Mouse (Mus musculus) kidney, embryonic 16.5 days (tissue): Measurements from ENCODE around the gene B3gnt2. TPM values are rescaled to one million over a fixed set of nuclear protein-coding genes. Genes with fewer than 3 reads are reported as not detected.

Experiments used
- ATAC-seq: fragments of 200-750 bp; cut with Nextera tagmentation; 2 replicates; pipeline ENCODE4 v1.8.0; 2017; ENCODE audit warnings: moderate TSS enrichment; ENCODE audit not compliant: low FRiP score, low TSS enrichment
- H3K27ac ChIP-seq: fragments of 300-500 bp; sonication (generic); 2 replicates; pipeline ENCODE4 v1.5.1; 2014; ENCODE audit warnings: low read length
- H3K27me3 ChIP-seq: fragments of 300-500 bp; sonication (generic); 2 replicates; pipeline ENCODE4 v1.6.1; 2014; ENCODE audit warnings: low read length, control low read depth, mixed read lengths; ENCODE audit not compliant: insufficient read depth
- H3K36me3 ChIP-seq: fragments of 300-500 bp; sonication (generic); 2 replicates; pipeline ENCODE4 v1.6.1; 2014; ENCODE audit warnings: low read length, control low read depth, mixed read lengths; ENCODE audit not compliant: insufficient read depth
- H3K4me1 ChIP-seq: fragments of 300-500 bp; sonication (generic); 2 replicates; pipeline ENCODE4 v1.6.1; 2014; ENCODE audit warnings: low read length, control low read depth, mixed read lengths; ENCODE audit not compliant: insufficient read depth
- H3K4me2 ChIP-seq: fragments of 300-500 bp; sonication (generic); replicated peaks from 2 replicates; pipeline ENCODE4 v1.6.1; 2014; ENCODE audit warnings: low read depth, low read length
- H3K4me3 ChIP-seq: fragments of 300-500 bp; sonication (generic); 2 replicates; pipeline ENCODE4 v1.5.1; 2014; ENCODE audit warnings: mild to moderate bottlenecking, low read length
- H3K9ac ChIP-seq: fragments of 300-500 bp; sonication (generic); replicated peaks from 2 replicates; pipeline ENCODE4 v1.6.1; 2014; ENCODE audit warnings: low read length
- H3K9me3 ChIP-seq: fragments of 300-500 bp; sonication (generic); 2 replicates; pipeline ENCODE4 v1.6.1; 2016; ENCODE audit warnings: low read length, control low read depth
- WGBS: fragments of 180-500 bp; shearing (Covaris S2); extraction: QIAGEN DNeasy Blood & Tissue Kit; methylation state at CpG from one replicate; pipeline ENCODE4 v1.1.7; 2014; 5-methylcytosine and 5-hydroxymethylcytosine counted together
- polyA plus RNA-seq: library from polyadenylated mRNA; unstranded; fragments of >200 nt; fragmentation: Nextera tagmentation; extraction: Ambion mirVana; gene quantifications from 2 replicates; pipeline ENCODE4 v1.2.1, GENCODE M21; 2015

The B3gnt2 gene
- polyA plus RNA-seq, 1 experiment from 2014 or later: 13.2 TPM

DNA sequence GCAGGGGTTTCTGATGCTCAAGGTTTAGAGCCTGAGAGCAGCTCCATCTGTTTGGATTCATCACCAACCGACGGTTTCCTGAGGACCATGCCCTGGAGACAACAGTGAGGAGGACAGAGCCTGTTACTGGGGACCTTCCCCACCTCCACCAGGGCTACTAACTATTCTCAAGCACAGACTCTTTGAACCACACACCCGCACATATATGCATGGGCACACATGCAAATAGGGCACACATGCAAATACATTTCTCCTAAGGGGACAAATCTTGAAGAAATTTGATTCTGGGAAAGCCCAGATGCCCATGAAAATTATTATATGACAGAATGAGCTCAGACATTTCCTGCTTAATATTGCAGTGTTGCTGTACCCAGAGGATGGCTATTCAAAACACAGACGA lies 95.3 kb downstream of the B3gnt2 start:
- H3K36me3 ChIP-seq: no peaks in the 10 kb centered on the region
- no peak overlapping the region for H3K4me3 ChIP-seq
- H3K4me1 ChIP-seq: peaks cover 8% of the 10 kb centered on the region
- WGBS: 81% methylated on average over 4 of the region's 4 CpGs
- ATAC-seq: no peak
- H3K9ac ChIP-seq: no peak overlapping the region
- H3K4me2 ChIP-seq: no peak overlapping the region
- H3K27me3 ChIP-seq: no peaks in the 10 kb centered on the region
- no peaks in the 10 kb centered on the region for H3K9me3 ChIP-seq
- H3K27ac ChIP-seq: no peak overlapping the region

DNA sequence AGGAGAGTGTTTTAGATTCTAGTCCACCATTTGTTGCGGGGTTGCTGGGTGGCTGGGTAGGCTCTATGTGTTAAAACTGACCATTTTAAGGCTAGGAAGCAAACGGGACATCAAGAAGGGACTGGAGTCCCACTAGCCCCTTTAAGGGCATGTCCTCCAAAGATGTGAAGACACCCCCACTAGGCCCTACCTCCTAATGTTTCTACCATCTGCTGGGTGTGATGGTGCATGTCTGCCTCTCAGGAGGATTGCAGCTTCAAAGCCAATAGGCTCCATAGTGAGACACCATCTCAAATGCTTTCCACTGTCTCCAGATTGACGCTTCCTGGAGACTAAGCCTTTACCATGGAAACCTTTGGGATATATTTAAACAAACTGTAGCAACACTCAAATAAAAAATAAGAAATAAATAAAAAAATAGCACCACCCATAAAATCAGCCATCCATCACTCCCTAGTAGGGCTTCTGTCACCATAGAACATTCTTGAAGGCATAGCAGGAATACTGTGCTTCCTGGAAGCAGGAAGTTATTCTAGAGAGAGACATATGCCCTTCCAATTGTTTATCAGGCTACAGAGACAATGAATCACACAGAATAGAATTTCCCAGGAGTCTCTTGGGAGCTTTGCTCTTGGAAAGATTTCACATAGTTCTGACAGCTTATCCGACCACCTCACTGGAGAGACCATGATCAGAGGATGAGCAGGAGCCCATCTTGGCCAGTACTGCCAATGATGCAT lies 97.0 kb downstream of the B3gnt2 start:
- no peak overlapping the region for H3K9ac ChIP-seq
- H3K27me3 ChIP-seq: no peaks in the 10 kb centered on the region
- 30% methylated on average over 4 of the region's 4 CpGs for WGBS
- no peak overlapping the region for H3K4me3 ChIP-seq
- peaks cover 8% of the 10 kb centered on the region for H3K4me1 ChIP-seq
- no peaks in the 10 kb centered on the region for H3K9me3 ChIP-seq
- H3K27ac ChIP-seq: peak overlapping the region; percentile 52
- 0 out of 2 replicates have a peak, but pooled peaks have one; percentile 50 for ATAC-seq
- no peak overlapping the region for H3K4me2 ChIP-seq
- H3K36me3 ChIP-seq: no peaks in the 10 kb centered on the region

DNA sequence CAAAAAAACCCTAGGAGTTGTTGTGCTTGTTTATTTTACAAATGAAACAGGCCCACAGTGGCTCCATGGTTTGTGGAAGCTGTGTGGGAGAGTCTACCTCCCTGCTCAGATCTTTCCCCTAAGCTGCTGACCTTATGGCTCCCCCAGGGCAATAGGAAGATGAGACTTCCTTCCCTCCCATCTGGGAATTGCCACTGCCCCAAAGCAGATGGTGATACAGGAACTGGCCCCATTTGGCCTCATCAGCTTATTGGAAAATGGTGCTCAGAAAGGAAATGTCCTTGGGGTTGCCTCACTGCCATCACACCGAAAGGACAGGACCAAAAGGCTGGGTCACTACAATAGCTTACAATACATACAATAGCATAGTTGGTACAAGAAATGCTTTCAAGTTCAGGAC lies 97.7 kb downstream of the B3gnt2 start:
- Histone ChIP-seq H3K4me2 (no peak overlapping the region), H3K4me1 (peaks cover 8% of the 10 kb centered on the region), H3K9ac (no peak overlapping the region), H3K9me3 (no peaks in the 10 kb centered on the region), H3K36me3 (no peaks in the 10 kb centered on the region), H3K27me3 (no peaks in the 10 kb centered on the region), H3K27ac (peak overlapping the region; percentile 52; the same call in 1 of the 2 replicates), H3K4me3 (no peak overlapping the region)
- whole genome bisulfite sequencing: 24% methylated on average over 1 of the region's 1 CpGs
- no peak for ATAC-seq

DNA sequence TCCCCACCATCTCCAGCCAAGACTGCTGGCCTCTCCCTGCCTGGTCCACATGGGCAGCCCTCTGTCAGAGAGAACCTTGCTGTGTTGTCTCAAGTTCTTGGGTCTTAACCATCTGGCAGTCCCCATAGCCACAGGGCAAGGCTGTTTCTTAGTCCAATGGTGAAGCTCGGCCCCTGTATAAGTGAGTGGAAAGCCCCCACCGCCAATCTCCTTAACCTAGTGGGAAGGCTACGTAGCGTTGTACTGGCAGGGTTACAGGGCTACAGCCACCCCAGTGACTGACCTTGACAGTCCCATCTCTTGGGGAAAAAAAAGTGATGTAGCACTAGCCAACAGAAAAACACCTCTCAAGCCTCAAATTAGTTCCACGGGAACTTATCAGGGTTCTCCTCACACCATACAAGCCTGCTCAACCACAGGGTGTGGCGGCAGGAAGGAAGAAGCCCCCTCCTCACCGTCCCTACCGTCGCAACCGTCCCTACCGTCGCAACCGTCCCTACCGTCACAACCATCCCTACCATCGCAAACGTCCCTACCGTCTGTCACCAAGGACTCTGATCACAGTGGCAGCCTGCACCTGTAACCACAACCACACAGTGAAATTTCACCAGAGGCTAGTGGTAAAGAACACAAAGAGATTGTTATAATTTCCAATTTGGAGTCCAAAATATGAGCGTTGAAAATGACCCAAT lies 98.4 kb downstream of the B3gnt2 start:
- Histone ChIP-seq H3K9ac (no peak overlapping the region), H3K27me3 (no peaks in the 10 kb centered on the region), H3K4me3 (no peak overlapping the region), H3K36me3 (no peaks in the 10 kb centered on the region), H3K27ac (no peak overlapping the region), H3K4me2 (no peak overlapping the region), H3K9me3 (no peaks in the 10 kb centered on the region), H3K4me1 (peaks cover 8% of the 10 kb centered on the region)
- WGBS: 80% methylated on average over 18 of the region's 18 CpGs
- ATAC-seq: no peak

DNA sequence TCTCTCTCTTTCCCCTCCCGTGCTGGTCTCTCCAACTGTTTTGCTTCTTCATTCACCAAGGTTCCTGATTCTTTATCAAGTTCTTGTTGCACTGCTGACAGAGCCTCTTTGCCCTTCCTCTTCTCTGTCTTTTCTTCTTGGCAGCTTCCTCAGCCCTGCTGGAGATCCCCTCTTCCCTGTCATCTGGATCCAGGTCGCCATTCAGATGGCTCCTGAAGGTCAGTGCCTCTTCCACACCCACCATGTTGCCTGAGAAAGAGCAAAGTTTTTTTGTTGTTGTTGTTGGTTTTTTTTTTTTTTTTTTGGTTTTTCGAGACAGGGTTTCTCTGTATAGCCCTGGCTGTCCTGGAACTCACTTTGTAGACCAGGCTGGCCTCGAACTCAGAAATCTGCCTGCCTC lies 101.0 kb downstream of the B3gnt2 start:
- Histone ChIP-seq H3K4me1 (peaks cover 5% of the 10 kb centered on the region), H3K4me2 (no peak overlapping the region), H3K27me3 (no peaks in the 10 kb centered on the region), H3K9ac (no peak overlapping the region), H3K4me3 (no peak overlapping the region), H3K36me3 (no peaks in the 10 kb centered on the region), H3K27ac (no peak overlapping the region), H3K9me3 (no peaks in the 10 kb centered on the region)
- WGBS: 91% methylated on average over 3 of the region's 4 CpGs
- ATAC-seq: no peak

DNA sequence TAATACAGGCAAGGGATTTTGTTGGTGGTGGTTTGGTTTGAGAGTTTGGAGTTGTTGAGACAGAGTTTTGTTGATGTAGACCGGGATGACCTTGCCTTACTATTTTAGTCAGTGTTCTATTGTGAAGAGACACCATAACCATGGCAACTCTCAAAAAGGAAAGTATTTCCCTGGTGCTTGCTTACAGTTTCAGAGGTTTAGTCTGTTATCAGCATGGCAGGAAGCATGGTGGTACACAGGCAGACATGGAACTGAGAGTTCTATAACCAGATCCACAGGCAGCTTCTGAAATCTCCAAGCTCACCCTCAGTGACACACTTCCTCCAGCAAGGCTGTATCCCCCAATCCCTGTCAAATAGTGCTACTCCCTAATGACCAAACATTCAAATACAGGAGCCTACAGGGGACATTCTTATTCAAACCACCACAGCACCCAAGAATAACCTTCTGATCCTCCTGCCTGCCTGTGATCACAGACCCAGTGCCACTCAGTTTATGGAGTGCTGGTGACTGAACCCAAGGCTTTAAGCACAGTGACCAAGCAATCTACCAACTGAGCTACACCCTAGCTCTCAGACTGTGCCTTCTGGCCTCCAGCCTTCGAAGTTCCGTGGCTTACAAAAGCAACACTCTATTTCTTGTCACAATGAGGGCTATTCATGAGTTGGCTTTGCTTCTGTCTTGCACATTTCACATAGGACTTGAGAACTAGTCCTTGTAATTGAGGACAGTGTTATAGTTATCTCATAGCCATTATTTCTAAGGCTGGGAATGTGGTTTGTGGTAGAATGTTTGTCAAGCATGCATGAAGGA lies 104.4 kb downstream of the B3gnt2 start:
- Histone ChIP-seq H3K4me1 (no peaks in the 10 kb centered on the region), H3K9me3 (no peaks in the 10 kb centered on the region), H3K36me3 (no peaks in the 10 kb centered on the region), H3K27ac (no peak overlapping the region), H3K27me3 (no peaks in the 10 kb centered on the region), H3K4me3 (no peak overlapping the region), H3K9ac (no peak overlapping the region), H3K4me2 (no peak overlapping the region)
- ATAC-seq: no peak
- WGBS: 93% methylated on average over 3 of the region's 3 CpGs

DNA sequence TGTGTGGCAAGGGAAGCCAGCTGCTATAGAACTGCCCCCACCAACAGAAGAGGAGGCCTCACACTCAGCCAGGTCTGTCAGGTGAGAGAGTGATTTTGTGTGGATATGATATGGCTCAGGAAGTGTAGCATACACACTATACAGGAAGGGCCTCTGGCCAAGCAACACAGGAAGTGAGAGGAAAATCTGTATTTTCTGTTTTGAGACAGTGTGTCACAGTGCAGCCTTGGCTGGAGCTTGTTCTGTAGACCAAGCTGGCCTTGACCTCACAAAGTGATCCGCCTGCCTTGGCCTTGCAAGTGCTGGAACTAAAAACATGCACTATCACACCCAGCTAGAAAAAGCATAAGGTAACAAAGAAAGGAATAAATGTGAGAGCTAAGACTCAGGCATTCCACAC lies 105.6 kb downstream of the B3gnt2 start:
- Histone ChIP-seq H3K27me3 (no peaks in the 10 kb centered on the region), H3K4me2 (no peak overlapping the region), H3K4me1 (no peaks in the 10 kb centered on the region), H3K9me3 (no peaks in the 10 kb centered on the region), H3K27ac (no peak overlapping the region), H3K36me3 (no peaks in the 10 kb centered on the region), H3K4me3 (no peak overlapping the region), H3K9ac (no peak overlapping the region)
- 0 out of 2 replicates have a peak, but pooled peaks have one; percentile 39 for ATAC-seq
- WGBS: 57% methylated on average over 1 of the region's 1 CpGs

DNA sequence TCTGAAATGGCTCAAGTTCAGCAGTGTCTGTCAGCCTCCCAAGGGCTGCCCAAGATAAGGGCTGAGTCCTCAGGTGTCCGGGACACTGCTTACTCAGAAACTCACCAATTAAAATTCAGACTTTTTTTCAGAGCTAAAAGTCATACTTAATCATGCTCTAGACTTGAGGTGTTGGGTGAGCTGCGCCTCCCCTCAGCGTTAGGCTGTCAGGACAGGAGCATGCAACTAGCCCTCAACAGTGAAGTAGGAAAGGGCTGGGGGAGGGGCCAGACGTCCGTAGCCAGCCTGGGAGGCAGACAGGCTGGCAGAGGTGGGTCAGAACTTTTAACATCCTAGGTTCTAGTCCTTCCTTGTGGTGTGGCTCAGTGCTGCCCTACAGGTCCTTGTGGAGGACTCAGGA lies 108.2 kb downstream of the B3gnt2 start:
- Histone ChIP-seq H3K4me1 (no peaks in the 10 kb centered on the region), H3K4me2 (no peak overlapping the region), H3K4me3 (no peak overlapping the region), H3K9ac (no peak overlapping the region), H3K27ac (no peak overlapping the region), H3K36me3 (no peaks in the 10 kb centered on the region), H3K9me3 (no peaks in the 10 kb centered on the region), H3K27me3 (no peaks in the 10 kb centered on the region)
- 41% methylated on average over 5 of the region's 5 CpGs for WGBS
- ATAC-seq: no peak

DNA sequence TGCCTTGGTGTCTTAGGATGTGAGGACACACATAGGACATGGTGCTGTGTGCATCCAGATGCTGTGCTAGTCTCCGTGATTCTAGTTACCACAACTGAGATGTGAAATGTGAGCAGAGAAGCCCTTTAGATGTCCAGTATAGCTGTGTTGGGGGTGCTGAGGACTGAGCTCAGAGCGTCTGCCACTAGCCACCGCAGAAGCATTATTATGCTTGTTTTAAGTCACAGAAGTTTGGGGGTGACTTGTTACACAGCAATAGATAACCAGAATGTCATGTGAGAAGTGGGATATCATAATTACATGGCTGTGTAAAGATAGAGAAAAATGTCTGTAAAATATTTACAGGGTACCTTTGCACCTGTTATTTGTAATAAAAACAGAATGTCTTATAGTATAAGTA lies 109.2 kb downstream of the B3gnt2 start:
- Histone ChIP-seq H3K9ac (no peak overlapping the region), H3K9me3 (no peaks in the 10 kb centered on the region), H3K4me1 (no peaks in the 10 kb centered on the region), H3K4me2 (no peak overlapping the region), H3K27ac (no peak overlapping the region), H3K36me3 (no peaks in the 10 kb centered on the region), H3K27me3 (no peaks in the 10 kb centered on the region), H3K4me3 (no peak overlapping the region)
- 80% methylated on average over 3 of the region's 3 CpGs for WGBS
- no peak for ATAC-seq
